Mouse (Mus musculus) retina, embryonic 14.5 days (tissue): Measurements from ENCODE around the gene Cysrt1.
A peak's percentile ranks its signal among the peaks of the same experiment; 100 is the strongest.

Experiments
- DNase-seq: peaks from one replicate; pipeline ENCODE4 v3.0.0-alpha.2; 2015; ENCODE audit warnings: low spot score

Gene Cysrt1

DNA sequence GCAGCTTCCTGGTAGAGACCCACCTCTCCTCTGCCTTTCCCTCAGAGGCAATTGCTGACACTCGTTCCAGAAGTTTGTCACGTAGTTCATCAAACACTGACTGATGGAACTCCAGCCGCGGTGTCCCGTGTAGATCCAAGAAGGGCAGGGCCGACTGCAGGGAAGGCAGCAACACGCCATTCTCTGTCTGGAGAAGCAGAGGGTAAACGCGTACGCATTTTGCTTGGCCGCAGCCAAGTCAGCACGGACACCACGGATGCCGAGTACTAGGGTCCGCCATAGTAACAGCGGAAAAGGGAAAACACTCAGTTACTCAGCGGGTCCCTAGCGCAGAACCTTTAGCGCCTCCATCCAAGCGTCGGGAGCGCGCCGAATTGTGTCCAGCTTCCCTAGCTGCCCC is 31.6 kb downstream of the Cysrt1 start:
- peak; percentile 13 for DNase-seq

DNA sequence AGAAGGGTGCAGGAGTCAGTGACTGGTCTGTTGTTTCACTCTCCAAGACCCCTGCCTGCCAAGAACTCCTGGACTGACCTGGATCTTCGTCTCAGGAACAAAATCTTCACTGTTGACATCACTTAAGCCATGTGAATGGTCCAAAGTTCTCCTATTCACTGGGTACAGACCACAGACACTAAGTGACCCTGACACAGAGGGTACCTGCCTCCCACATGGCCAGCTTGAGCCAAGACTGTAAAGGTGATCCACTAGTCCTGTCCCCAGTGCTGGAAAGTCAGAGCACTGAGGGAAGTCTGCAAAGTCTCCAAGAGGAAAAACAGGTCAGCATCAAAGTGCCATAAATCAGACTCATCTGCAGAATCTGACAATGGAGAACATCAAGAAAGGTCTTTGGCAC is 34.7 kb downstream of the Cysrt1 start:
- no peak for DNase-seq

DNA sequence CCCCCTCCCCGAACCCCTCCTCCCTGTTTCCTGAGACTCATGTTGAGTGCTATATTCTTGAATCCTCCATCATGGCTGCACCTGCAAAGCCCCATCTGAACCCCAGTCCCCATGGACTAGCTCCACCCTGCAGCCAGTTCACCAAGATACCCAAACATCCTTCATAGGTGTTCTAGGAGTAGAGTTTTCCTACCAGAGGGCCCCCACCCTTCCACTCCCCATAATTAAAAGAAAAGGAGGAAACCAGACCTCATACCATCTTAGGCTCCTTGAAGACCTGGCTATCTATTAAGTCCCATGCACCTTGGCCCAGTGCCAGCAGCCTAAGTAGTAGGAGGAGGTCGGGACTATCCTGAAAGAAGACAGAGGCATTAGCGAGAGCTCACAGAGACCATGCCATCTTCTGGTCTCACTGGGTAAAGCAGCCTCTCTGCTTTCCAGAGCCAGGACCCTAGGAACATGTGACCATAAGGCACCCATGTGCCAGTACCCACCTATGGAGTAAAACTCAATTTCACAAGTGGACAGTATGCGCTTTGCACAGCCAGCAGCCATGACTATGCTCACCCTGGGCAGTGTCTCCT is 38.5 kb downstream of the Cysrt1 start:
- peak; percentile 31 for DNase-seq

DNA sequence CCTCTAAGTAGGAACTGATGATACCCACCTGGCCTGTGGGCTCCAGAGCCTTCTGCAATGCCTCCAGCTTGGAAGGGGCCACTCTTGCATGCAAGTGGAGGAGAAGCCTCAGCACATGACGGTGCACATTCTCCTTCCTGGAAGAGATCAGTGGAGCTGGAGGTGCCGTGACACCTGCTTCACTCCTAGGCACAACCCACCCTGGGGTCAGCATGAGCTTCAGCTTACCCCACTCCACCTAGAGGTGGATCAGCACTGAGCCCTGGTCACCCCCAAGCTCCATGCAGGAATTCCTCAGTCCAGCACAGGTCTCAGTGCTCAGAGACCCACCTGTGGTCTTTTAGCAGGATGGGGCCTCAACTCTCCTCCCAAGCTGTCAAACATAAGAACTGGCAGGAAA is 41.6 kb downstream of the Cysrt1 start:
- no peak for DNase-seq

DNA sequence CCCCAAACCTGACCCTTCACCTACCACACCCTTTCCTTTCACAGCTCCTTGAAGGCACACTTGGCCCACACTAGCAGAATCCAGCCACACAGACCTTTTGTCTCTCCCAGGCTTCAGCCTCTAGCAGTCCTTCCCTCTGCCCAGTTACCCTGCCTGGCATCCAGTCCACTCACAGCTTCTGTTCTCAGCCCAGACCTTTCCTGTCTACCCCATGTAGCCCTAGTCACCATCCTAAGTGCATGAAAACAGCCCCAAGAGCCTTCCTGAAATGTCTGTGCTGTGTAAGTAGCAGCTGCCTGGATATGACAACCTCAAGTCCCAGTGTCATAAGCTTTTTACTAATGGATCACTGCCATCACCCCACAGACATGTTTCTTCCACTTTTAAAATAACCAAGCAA is 44.3 kb downstream of the Cysrt1 start:
- no peak for DNase-seq

DNA sequence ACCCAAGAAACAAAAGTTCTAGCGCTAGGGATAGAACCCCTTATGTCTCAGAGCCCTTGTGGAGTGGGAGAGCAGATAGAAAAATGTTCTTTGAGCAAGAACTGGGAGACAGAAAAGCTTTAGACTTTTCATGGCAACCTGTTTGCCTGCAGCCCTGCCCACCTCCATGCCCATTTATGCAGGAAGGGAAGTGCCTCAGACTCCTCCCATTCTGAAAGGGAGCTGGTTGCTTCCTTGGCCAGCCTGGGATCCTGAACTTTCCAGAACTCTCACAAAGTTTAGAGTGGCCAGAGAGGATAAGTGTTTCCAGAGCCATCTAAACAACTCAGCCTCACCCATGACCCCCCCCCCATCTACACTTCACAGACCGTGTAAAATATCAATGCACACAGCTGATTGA is 45.1 kb downstream of the Cysrt1 start:
- no peak for DNase-seq

DNA sequence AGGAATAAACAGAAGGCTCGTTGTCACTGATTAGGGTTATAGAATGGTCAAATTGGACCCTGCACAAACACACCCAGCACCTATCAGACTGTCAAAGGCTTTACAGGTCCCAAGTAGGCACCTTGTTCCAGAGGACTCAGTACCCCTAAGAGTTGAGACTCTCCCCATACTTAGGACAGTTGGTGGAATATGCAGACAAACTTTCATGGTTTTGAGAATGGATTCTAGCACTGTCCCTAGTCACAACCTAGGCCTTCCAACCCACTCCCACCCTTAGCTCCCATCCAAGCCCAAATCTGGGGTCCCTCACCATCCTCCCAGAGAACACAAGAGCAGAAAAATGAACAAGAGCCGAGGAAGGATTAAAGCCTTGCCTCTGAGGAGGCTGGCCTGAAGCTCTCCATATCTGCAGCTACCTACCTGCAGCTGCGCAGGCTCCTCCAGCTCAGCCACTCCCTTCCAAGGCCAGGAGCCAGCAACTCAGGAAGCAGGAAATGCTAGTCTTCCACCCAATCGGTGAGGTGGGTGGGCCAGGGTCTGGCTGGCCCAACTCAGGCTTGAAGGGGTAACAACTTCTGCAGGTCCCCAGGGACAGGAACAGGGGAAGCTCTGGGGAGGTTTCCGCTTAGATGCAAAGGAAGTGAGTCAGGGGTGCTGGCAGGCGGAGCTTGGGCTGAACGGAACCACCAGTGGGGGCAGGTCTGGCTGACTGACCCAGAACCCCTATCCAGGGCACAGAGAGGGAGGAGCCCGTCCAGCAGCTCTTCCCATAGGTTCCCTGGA is 45.9 kb downstream of the Cysrt1 start, which contains the start of gene Tor4a:
Gene Tor4a, minus strand, starts transcription at position 715 of the 783 bp plus-strand sequence.
- peak; percentile 15 for DNase-seq

DNA sequence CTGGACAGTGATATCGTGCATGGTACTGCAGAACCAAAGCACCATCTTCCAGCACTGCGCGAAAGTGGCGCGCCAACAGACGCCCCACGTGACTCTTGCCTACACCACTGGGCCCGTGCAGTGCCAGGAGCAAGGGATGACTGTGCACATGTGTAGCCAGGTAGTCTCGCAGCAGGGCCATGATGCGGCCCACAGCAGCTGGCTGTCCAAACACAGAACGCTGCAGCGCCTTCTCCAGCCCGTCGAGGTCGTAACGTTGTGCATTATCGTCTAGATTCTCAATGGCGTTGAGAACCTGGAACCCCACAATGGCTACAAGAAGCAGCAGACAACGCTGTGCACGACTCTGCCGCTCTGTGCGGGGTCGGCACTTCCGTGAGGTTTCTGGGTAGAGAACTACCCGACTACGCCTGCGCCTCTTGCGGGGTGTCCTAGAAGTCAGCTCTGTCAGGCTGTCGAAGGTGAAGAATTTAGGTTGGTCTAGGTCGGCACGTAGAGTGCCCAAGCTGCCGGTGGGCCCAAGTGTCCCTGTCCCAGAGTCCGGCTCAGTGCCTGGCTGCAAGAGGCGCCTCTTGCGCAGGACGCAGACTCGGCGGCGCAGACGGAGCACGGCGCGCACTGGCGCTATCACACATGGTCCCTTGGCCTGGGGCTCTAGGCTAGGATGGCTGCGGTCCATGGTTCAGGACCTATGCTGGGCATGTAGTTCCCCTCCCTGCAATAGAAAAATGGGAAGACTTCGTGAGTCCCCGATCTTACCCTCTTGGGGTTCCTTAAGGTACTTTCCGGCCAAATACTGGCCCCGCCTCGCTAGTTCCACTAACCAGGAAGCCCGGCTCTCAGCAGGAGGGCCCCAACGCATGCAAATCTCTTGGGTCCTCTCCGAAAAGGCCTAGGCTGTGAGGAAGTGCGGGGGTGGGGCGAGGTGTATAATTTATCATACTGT is 46.8 kb downstream of the Cysrt1 start:
- DNase-seq: no peak

DNA sequence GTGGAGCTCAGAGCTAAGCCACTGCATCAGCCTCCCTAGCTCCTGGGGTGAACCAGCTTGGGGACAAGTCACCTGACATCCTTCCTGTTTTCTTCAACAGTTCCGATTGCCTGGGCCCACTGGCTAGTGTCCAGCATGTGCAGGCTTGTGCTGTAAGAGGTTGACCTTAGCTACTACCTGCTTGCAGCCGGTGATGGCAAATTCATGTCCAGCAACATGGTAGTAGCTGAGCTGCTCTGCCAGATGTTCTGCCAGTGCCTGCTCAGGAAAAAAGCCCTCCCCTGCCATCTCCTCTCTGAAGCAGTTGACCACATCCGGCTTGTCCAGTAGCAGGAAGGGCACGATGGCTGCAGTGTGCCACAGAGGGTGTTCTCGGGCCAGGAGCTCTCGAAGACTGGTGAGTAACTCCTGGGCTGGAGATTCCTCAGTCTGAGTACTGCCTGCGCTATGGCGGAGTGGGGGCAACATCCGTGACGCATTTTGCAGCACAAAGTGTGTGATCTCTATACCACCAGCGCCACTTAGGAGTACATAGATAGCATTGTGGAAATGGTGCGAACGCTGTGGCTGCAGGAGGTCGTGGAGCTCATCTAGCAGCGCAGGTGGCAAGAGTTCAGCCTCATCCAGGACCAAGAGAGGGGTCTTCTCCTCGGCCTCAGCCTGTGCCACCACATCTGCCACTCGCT is 47.6 kb downstream of the Cysrt1 start:
- no peak for DNase-seq

DNA sequence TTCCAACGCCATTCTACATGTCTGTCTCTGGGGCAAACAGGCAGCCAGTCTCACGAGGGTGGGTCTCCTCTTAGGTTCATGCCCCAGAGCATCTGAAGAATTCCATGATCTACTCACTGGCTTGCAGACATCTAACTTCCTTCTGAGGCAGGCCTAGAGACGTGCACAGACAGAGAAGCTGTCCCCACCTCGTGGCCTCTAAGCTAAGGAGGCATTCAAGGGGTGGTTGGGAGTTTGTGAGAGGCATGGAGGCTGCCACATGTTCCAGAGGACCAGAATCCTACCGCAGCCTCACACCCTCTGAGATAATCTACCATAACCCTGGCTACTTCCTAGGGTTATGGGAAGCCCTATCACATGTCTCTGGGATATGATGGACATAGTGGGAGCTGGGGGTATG is 48.2 kb downstream of the Cysrt1 start:
- no peak for DNase-seq

DNA sequence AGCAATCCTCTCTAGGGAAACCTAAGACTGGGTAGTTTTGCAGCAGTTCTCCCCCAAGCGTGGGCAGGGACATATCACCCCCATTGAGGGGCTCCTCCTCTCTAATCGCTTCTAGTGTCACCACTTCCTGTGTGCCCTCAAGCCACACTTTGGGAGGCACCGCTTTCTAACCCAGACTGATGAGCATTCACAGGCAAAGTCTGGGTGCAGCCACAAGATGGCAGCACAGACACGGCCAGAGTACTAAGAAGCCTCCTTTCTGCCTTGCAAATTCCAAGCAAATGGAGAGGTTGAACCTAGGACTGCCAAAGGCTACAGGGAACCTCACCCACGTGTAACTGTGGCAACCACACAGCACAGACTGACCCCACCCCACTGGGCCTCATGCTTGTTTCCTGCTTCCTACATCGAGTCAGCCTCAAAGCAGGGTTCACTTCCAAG is 48.9 kb downstream of the Cysrt1 start:
- peak; percentile 96 for DNase-seq
